Mouse (Mus musculus): ENCODE results near the gene Parp1. TPM values are rescaled to one million over a fixed set of nuclear protein-coding genes. Genes with fewer than 3 reads are reported as not detected.

The Parp1 gene
- polyA plus RNA-seq, 1 experiment, result 49.6 TPM

GRCm38 (mm10) chr1:180545918-180546545, 22.7 kb upstream of the Parp1 start:
- DNase-seq, result peak; percentile 6
- peaks cover 44% of the 10 kb centered on the region for H3K4me1 ChIP-seq (replicated peaks; ENCODE audit: control insufficient read depth, insufficient read depth, low read length)

GRCm38 (mm10) chr1:180546798-180547750, 21.6 kb upstream of the Parp1 start:
- H3K27me3 ChIP-seq (ENCODE audit: control insufficient read depth, insufficient read depth, low read length), result no peaks in the 10 kb centered on the region
- TF ChIP-seq POLR2A (IDR thresholded peaks at IDR 0.05; ENCODE audit: control insufficient read depth, extremely low read depth, insufficient read depth, low read length, poor library complexity) (no peak), CTCF (IDR thresholded peaks at IDR 0.05; ENCODE audit: borderline replicate concordance, control insufficient read depth, extremely low read depth, insufficient read depth, low read length, poor library complexity) (no peak)
- WGBS, result 72% methylated on average over 13 of the region's 13 CpGs
- no peak overlapping the region for H3K4me3 ChIP-seq (ENCODE audit: control insufficient read depth, insufficient read depth, low read length)
- H3K27ac ChIP-seq (ENCODE audit: control insufficient read depth, insufficient read depth, low read length), result no peak overlapping the region
- peaks cover 37% of the 10 kb centered on the region for H3K4me1 ChIP-seq (replicated peaks; ENCODE audit: control insufficient read depth, insufficient read depth, low read length)
- DNase-seq, result no peak
- H3K36me3 ChIP-seq (ENCODE audit: control insufficient read depth, insufficient read depth, low read length), result no peaks in the 10 kb centered on the region

More at GRCm38 (mm10) chr1:180545918-180546545, 22.7 kb upstream of the Parp1 start:
- Histone ChIP-seq H3K4me3 (ENCODE audit: control insufficient read depth, insufficient read depth, low read length) (no peak overlapping the region), H3K27me3 (ENCODE audit: control insufficient read depth, insufficient read depth, low read length) (no peaks in the 10 kb centered on the region), H3K27ac (ENCODE audit: control insufficient read depth, insufficient read depth, low read length) (no peak overlapping the region), H3K36me3 (ENCODE audit: control insufficient read depth, insufficient read depth, low read length) (no peaks in the 10 kb centered on the region)
- 26% methylated on average over 4 of the region's 4 CpGs for WGBS
- TF ChIP-seq CTCF (IDR thresholded peaks at IDR 0.05; ENCODE audit: borderline replicate concordance, control insufficient read depth, extremely low read depth, insufficient read depth, low read length, poor library complexity), result no peak
- no peak for TF ChIP-seq POLR2A (IDR thresholded peaks at IDR 0.05; ENCODE audit: control insufficient read depth, extremely low read depth, insufficient read depth, low read length, poor library complexity)

GRCm38 (mm10) chr1:180547751-180548669, 20.7 kb upstream of the Parp1 start:
- peak; percentile 56 for DNase-seq
- WGBS, result 5% methylated on average over 16 of the region's 16 CpGs
- Histone ChIP-seq H3K36me3 (ENCODE audit: control insufficient read depth, insufficient read depth, low read length) (no peaks in the 10 kb centered on the region), H3K4me1 (replicated peaks; ENCODE audit: control insufficient read depth, insufficient read depth, low read length) (peaks cover 37% of the 10 kb centered on the region), H3K27me3 (ENCODE audit: control insufficient read depth, insufficient read depth, low read length) (no peaks in the 10 kb centered on the region), H3K27ac (ENCODE audit: control insufficient read depth, insufficient read depth, low read length) (no peak overlapping the region), H3K4me3 (ENCODE audit: control insufficient read depth, insufficient read depth, low read length) (no peak overlapping the region)
- TF ChIP-seq CTCF (IDR thresholded peaks at IDR 0.05; ENCODE audit: borderline replicate concordance, control insufficient read depth, extremely low read depth, insufficient read depth, low read length, poor library complexity), result no peak
- TF ChIP-seq POLR2A (IDR thresholded peaks at IDR 0.05; ENCODE audit: control insufficient read depth, extremely low read depth, insufficient read depth, low read length, poor library complexity), result no peak

GRCm38 (mm10) chr1:180549539-180550308, 19.0 kb upstream of the Parp1 start:
- H3K27me3 ChIP-seq (ENCODE audit: control insufficient read depth, insufficient read depth, low read length), result no peaks in the 10 kb centered on the region
- WGBS, result 96% methylated on average over 7 of the region's 7 CpGs
- no peak overlapping the region for H3K27ac ChIP-seq (ENCODE audit: control insufficient read depth, insufficient read depth, low read length)
- peaks cover 37% of the 10 kb centered on the region for H3K4me1 ChIP-seq (replicated peaks; ENCODE audit: control insufficient read depth, insufficient read depth, low read length)
- H3K4me3 ChIP-seq (ENCODE audit: control insufficient read depth, insufficient read depth, low read length), result no peak overlapping the region
- no peaks in the 10 kb centered on the region for H3K36me3 ChIP-seq (ENCODE audit: control insufficient read depth, insufficient read depth, low read length)
- TF ChIP-seq CTCF (IDR thresholded peaks at IDR 0.05; ENCODE audit: borderline replicate concordance, control insufficient read depth, extremely low read depth, insufficient read depth, low read length, poor library complexity) (no peak), POLR2A (IDR thresholded peaks at IDR 0.05; ENCODE audit: control insufficient read depth, extremely low read depth, insufficient read depth, low read length, poor library complexity) (no peak)
- no peak for DNase-seq

GRCm38 (mm10) chr1:180550770-180551169, 18.0 kb upstream of the Parp1 start:
- peaks cover 31% of the 10 kb centered on the region for H3K4me1 ChIP-seq (replicated peaks; ENCODE audit: control insufficient read depth, insufficient read depth, low read length)
- no peak overlapping the region for H3K4me3 ChIP-seq (ENCODE audit: control insufficient read depth, insufficient read depth, low read length)
- no peaks in the 10 kb centered on the region for H3K27me3 ChIP-seq (ENCODE audit: control insufficient read depth, insufficient read depth, low read length)
- TF ChIP-seq POLR2A (IDR thresholded peaks at IDR 0.05; ENCODE audit: control insufficient read depth, extremely low read depth, insufficient read depth, low read length, poor library complexity) (no peak), CTCF (IDR thresholded peaks at IDR 0.05; ENCODE audit: borderline replicate concordance, control insufficient read depth, extremely low read depth, insufficient read depth, low read length, poor library complexity) (no peak)
- DNase-seq, result no peak
- H3K36me3 ChIP-seq (ENCODE audit: control insufficient read depth, insufficient read depth, low read length), result no peaks in the 10 kb centered on the region
- 80% methylated on average over 5 of the region's 5 CpGs for WGBS
- H3K27ac ChIP-seq (ENCODE audit: control insufficient read depth, insufficient read depth, low read length), result no peak overlapping the region

All from thymus, adult 2 months (tissue).